Comparison of ENCODE assay signal across 20 mouse cellular contexts in genomic region chr5:142796921-142797320, GRCm38 (mm10). TPM values are rescaled to one million over a fixed set of nuclear protein-coding genes. Genes with fewer than 3 reads are reported as not detected.
DNase-seq lines count a peak whose midpoint lies in the region; ATAC-seq and TF ChIP-seq lines count a peak whose summit lies in the region.
"Had no signal": no experiment of that assay in that cellular context is flagged by ENCODE, and none has a peak within 500 bp of the region (broad histone marks: within the 10 kb centered on the region; RNA-seq: fewer than 3 reads in every experiment).

No protein-coding gene starts in this region.

- no peak overlapping the region for H3K4me3 ChIP-seq in heart, embryonic 13.5 days
- no peak overlapping the region for H3K4me3 ChIP-seq in heart, adult 2 months
- H3K4me3 ChIP-seq in neural tube, embryonic 14.5 days (ENCODE audit: low read depth, low read length) = no peak overlapping the region
- no peak overlapping the region for H3K4me3 ChIP-seq in limb, embryonic 15.5 days
- H3K4me3 ChIP-seq in liver, embryonic 12.5 days = no peak overlapping the region
- H3K4me3 ChIP-seq in intestine, embryonic 15.5 days (replicated peaks) = no peak overlapping the region
- H3K4me3 ChIP-seq: hindbrain, embryonic 15.5 days; midbrain, embryonic 13.5 days had no signal

- TF ChIP-seq CTCF in heart, adult 2 months (IDR thresholded peaks at IDR 0.05) = no peak

- intact Hi-C loops in heart, adult 2 months (cut with DNase I) = no loop called here

- H3K27me3 ChIP-seq in heart, embryonic 13.5 days (replicated peaks) = no peaks in the 10 kb centered on the region
- no peaks in the 10 kb centered on the region for H3K27me3 ChIP-seq in heart, adult 2 months (ENCODE audit: control insufficient read depth, insufficient read depth, low read length)
- no peaks in the 10 kb centered on the region for H3K27me3 ChIP-seq in neural tube, embryonic 14.5 days (ENCODE audit: control insufficient read depth, insufficient read depth, low read length)
- no peaks in the 10 kb centered on the region for H3K27me3 ChIP-seq in limb, embryonic 15.5 days
- H3K27me3 ChIP-seq in liver, embryonic 12.5 days (replicated peaks) = no peaks in the 10 kb centered on the region
- no peaks in the 10 kb centered on the region for H3K27me3 ChIP-seq in intestine, embryonic 15.5 days (replicated peaks)
- H3K27me3 ChIP-seq: hindbrain, embryonic 15.5 days; midbrain, embryonic 13.5 days had no signal

- 84% methylated on average over 4 of the region's 4 CpGs for WGBS in heart, embryonic 13.5 days
- 86% methylated on average over 4 of the region's 4 CpGs for WGBS in heart, adult 2 months
- WGBS in neural tube, embryonic 14.5 days = 87% methylated on average over 4 of the region's 4 CpGs
- WGBS in limb, embryonic 15.5 days = 59% methylated on average over 4 of the region's 4 CpGs
- 79% methylated on average over 4 of the region's 4 CpGs for WGBS in liver, embryonic 12.5 days (ENCODE audit: insufficient replicate concordance)
- 86% methylated on average over 4 of the region's 4 CpGs for WGBS in intestine, embryonic 15.5 days

- H3K27ac ChIP-seq in heart, embryonic 13.5 days (replicated peaks) = no peak overlapping the region
- no peak overlapping the region for H3K27ac ChIP-seq in heart, adult 2 months
- peak overlapping the region; percentile 10; the same call in 1 of the 2 replicates for H3K27ac ChIP-seq in neural tube, embryonic 14.5 days (ENCODE audit: low read depth, low read length)
- H3K27ac ChIP-seq in limb, embryonic 15.5 days = peak overlapping the region; percentile 71; the same call in 1 of the 2 replicates
- no peak overlapping the region for H3K27ac ChIP-seq in liver, embryonic 12.5 days
- no peak overlapping the region for H3K27ac ChIP-seq in intestine, embryonic 15.5 days
- H3K27ac ChIP-seq: macrophage; midbrain, embryonic 13.5 days had no signal

- no peak for TF ChIP-seq POLR2A in heart, adult 2 months (IDR thresholded peaks at IDR 0.05; ENCODE audit: insufficient read depth, low read depth, low read length)

- H3K36me3 ChIP-seq in heart, embryonic 13.5 days = peaks cover 28% of the 10 kb centered on the region
- no peaks in the 10 kb centered on the region for H3K36me3 ChIP-seq in heart, adult 2 months (ENCODE audit: control insufficient read depth, insufficient read depth, low read length)
- H3K36me3 ChIP-seq in neural tube, embryonic 14.5 days (ENCODE audit: control insufficient read depth, insufficient read depth, low read length) = 0 out of 2 replicates have a peak, but pooled peaks cover 4% of the 10 kb centered on the region
- H3K36me3 ChIP-seq in limb, embryonic 15.5 days = peaks cover 15% of the 10 kb centered on the region
- H3K36me3 ChIP-seq in liver, embryonic 12.5 days = peaks cover 5% of the 10 kb centered on the region; the same call in 1 of the 2 replicates
- no peaks in the 10 kb centered on the region for H3K36me3 ChIP-seq in intestine, embryonic 15.5 days
- H3K36me3 ChIP-seq: hindbrain, embryonic 15.5 days had no signal

- TF ChIP-seq EP300 in heart, adult 2 months (IDR thresholded peaks at IDR 0.05; ENCODE audit: insufficient read depth, low read depth, low read length) = no peak

- no peak for ATAC-seq in heart, embryonic 13.5 days (ENCODE audit: extremely low read depth, insufficient number of reproducible peaks, low FRiP score, low TSS enrichment)
- ATAC-seq in neural tube, embryonic 14.5 days (ENCODE audit: low read depth) = no peak
- ATAC-seq in limb, embryonic 15.5 days (ENCODE audit: insufficient number of reproducible peaks, low FRiP score, low TSS enrichment, low read depth) = no peak
- no peak for ATAC-seq in liver, embryonic 12.5 days
- ATAC-seq in intestine, embryonic 15.5 days = no peak
- ATAC-seq: inflammation-experienced regulatory T-cells, adult 6 months; liver, postnatal 0 days; midbrain, embryonic 13.5 days had no signal

- H3K4me1 ChIP-seq in heart, embryonic 13.5 days = peaks cover 89% of the 10 kb centered on the region
- peaks cover 15% of the 10 kb centered on the region for H3K4me1 ChIP-seq in heart, adult 2 months (ENCODE audit: control insufficient read depth, insufficient read depth, low read length)
- peaks cover 41% of the 10 kb centered on the region for H3K4me1 ChIP-seq in neural tube, embryonic 14.5 days (ENCODE audit: control insufficient read depth, insufficient read depth, low read length)
- H3K4me1 ChIP-seq in limb, embryonic 15.5 days = peaks cover 83% of the 10 kb centered on the region
- H3K4me1 ChIP-seq in liver, embryonic 12.5 days = peaks cover 81% of the 10 kb centered on the region
- H3K4me1 ChIP-seq in intestine, embryonic 15.5 days (replicated peaks) = peaks cover 31% of the 10 kb centered on the region

- peaks cover 16% of the 10 kb centered on the region for H3K79me2 ChIP-seq in heart, adult 2 months (replicated peaks; ENCODE audit: control insufficient read depth, insufficient read depth, low read length)

- H3K9me3 ChIP-seq in heart, embryonic 13.5 days = no peaks in the 10 kb centered on the region
- no peaks in the 10 kb centered on the region for H3K9me3 ChIP-seq in neural tube, embryonic 14.5 days (ENCODE audit: control insufficient read depth, low read length)
- no peaks in the 10 kb centered on the region for H3K9me3 ChIP-seq in limb, embryonic 15.5 days
- H3K9me3 ChIP-seq in liver, embryonic 12.5 days (replicated peaks) = no peaks in the 10 kb centered on the region
- no peaks in the 10 kb centered on the region for H3K9me3 ChIP-seq in intestine, embryonic 15.5 days
- H3K9me3 ChIP-seq: hindbrain, embryonic 15.5 days; midbrain, embryonic 13.5 days had no signal

- 0 out of 2 replicates have a peak overlapping the region, but pooled peaks have one; percentile 58 for H3K9ac ChIP-seq in heart, embryonic 13.5 days
- no peak overlapping the region for H3K9ac ChIP-seq in heart, adult 2 months (ENCODE audit: low read depth, low read length)
- H3K9ac ChIP-seq in neural tube, embryonic 14.5 days (replicated peaks; ENCODE audit: low read depth, low read length) = no peak overlapping the region
- H3K9ac ChIP-seq in limb, embryonic 15.5 days = no peak overlapping the region
- no peak overlapping the region for H3K9ac ChIP-seq in liver, embryonic 12.5 days
- no peak overlapping the region for H3K9ac ChIP-seq in intestine, embryonic 15.5 days
- H3K9ac ChIP-seq: hindbrain, embryonic 15.5 days; liver, postnatal 0 days; midbrain, embryonic 13.5 days had no signal

- H3K4me2 ChIP-seq in heart, embryonic 13.5 days = no peak overlapping the region
- H3K4me2 ChIP-seq in neural tube, embryonic 14.5 days (ENCODE audit: low read depth, low read length) = no peak overlapping the region
- H3K4me2 ChIP-seq in limb, embryonic 15.5 days = no peak overlapping the region
- no peak overlapping the region for H3K4me2 ChIP-seq in liver, embryonic 12.5 days
- H3K4me2 ChIP-seq in intestine, embryonic 15.5 days (replicated peaks) = no peak overlapping the region
- H3K4me2 ChIP-seq: hindbrain, embryonic 15.5 days; liver, embryonic 11.5 days; midbrain, embryonic 13.5 days had no signal

- DNase-seq in heart, adult 2 months = no peak
- DNase-seq in neural tube, embryonic 10.5 days (ENCODE audit: extremely low spot score, low spot score) = no peak
- DNase-seq: cerebellum, adult 18-20 months; layer of hippocampus, adult 9-11 months; liver, postnatal 0 days; lung, postnatal 10 days; right cerebral cortex, adult 18-20 months; spleen, adult 18-20 months; thymus, adult 18-20 months; thymus, postnatal 25 days had no signal

RNA-seq across cellular contexts. Expression of gene Tnrc18, which starts 20.5 kb away (rescaled TPM):
- polyA plus RNA-seq in heart, embryonic 13.5 days (2015; fragmentation: Nextera tagmentation; extraction: Ambion mirVana) = 15.9 and 18.6 TPM in 2 replicates
- total RNA-seq in heart, adult 2 months (2021) = 10 to 100 TPM; 49.7 to 60.3 TPM
- polyA plus RNA-seq in heart, adult 2 months (2012; rRNA removed) = 15.1 and 18.5 TPM in 2 replicates
- 36.4 and 39.9 TPM in 2 replicates for polyA plus RNA-seq in neural tube, embryonic 14.5 days (2014; fragmentation: Nextera tagmentation; extraction: Ambion mirVana)
- 25.1 and 32.0 TPM in 2 replicates for polyA plus RNA-seq in limb, embryonic 15.5 days (2015; fragmentation: Nextera tagmentation; extraction: Ambion mirVana)
- polyA plus RNA-seq in liver, embryonic 12.5 days (2016; fragmentation: Nextera tagmentation; extraction: Ambion mirVana) = 8.8 and 8.9 TPM in 2 replicates
- polyA plus RNA-seq in intestine, embryonic 15.5 days (2015; fragmentation: Nextera tagmentation; extraction: Ambion mirVana) = 19.5 and 21.6 TPM in 2 replicates

Comparison
In these comparisons a context has a peak if more than half of its experiments do, and no peak if none do; other contexts are left out.
1. H3K27ac ChIP-seq: peak in neural tube, embryonic 14.5 days (single experiment) and limb, embryonic 15.5 days (single experiment); none in heart, embryonic 13.5 days (single experiment), heart, adult 2 months (single experiment), liver, embryonic 12.5 days (single experiment) and intestine, embryonic 15.5 days (single experiment).